Mouse (Mus musculus) hindbrain, embryonic 12.5 days (tissue): ENCODE results near the gene Map3k20. TPM values are rescaled to one million over a fixed set of nuclear protein-coding genes. Genes with fewer than 3 reads are reported as not detected.

Experiments used
- ATAC-seq: fragments of 200-750 bp; cut with Nextera tagmentation; 2 replicates; pipeline ENCODE4 v1.8.0; 2017; ENCODE audit warnings: moderate TSS enrichment; ENCODE audit not compliant: low FRiP score
- H3K27ac ChIP-seq: fragments of 300-500 bp; sonication (generic); 2 replicates; pipeline ENCODE4 v1.5.1; 2016; ENCODE audit warnings: mild to moderate bottlenecking
- H3K27me3 ChIP-seq: fragments of 300-500 bp; sonication (generic); 2 replicates; pipeline ENCODE4 v1.6.1; 2016; ENCODE audit warnings: mild to moderate bottlenecking
- H3K36me3 ChIP-seq: fragments of 300-500 bp; sonication (generic); 2 replicates; pipeline ENCODE4 v1.6.1; 2016; ENCODE audit warnings: mild to moderate bottlenecking
- H3K4me1 ChIP-seq: fragments of 300-500 bp; sonication (generic); 2 replicates; pipeline ENCODE4 v1.6.1; 2016
- H3K4me2 ChIP-seq: fragments of 300-500 bp; sonication (generic); replicated peaks from 2 replicates; pipeline ENCODE4 v1.6.1; 2016; ENCODE audit warnings: mild to moderate bottlenecking
- H3K4me3 ChIP-seq: fragments of 300-500 bp; sonication (generic); 2 replicates; pipeline ENCODE4 v1.5.1; 2016; ENCODE audit warnings: mild to moderate bottlenecking
- H3K9ac ChIP-seq: fragments of 300-500 bp; sonication (generic); 2 replicates; pipeline ENCODE4 v1.6.1; 2016; ENCODE audit warnings: mild to moderate bottlenecking, moderate library complexity
- H3K9me3 ChIP-seq: fragments of 300-500 bp; sonication (generic); replicated peaks from 2 replicates; pipeline ENCODE4 v1.6.1; 2016; ENCODE audit warnings: mild to moderate bottlenecking
- WGBS: fragments of 180-500 bp; shearing (Covaris S2); methylation state at CpG from one replicate; pipeline ENCODE4 v1.1.7; 2016; 5-methylcytosine and 5-hydroxymethylcytosine counted together
- polyA plus RNA-seq: library from polyadenylated mRNA; unstranded; fragments of >200 nt; fragmentation: Nextera tagmentation; extraction: Ambion mirVana; gene quantifications from 2 replicates; pipeline ENCODE4 v1.2.1, GENCODE M21; 2016

Gene Map3k20
- polyA plus RNA-seq, 1 experiment from 2014 or later: 11.0 TPM

DNA sequence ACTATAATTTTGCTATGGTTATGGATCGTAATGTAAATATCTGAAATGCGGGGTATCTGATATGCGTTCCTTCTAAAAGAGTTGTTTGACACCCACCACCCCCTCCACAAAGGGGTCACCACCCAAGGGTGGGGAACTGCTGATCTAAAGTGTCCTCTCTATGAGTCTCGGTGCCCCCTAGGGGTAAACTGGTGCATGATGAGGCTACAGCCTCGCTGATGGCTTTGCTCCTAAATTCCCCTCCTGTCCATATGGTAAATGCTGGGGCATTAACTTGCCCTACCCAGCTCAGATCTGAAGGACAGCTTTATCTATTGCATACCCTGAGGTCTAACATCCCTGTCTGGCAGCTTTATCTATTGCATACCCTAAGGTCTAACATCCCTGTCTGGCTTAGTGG, 130.0 kb downstream of the Map3k20 start:
- Histone ChIP-seq H3K4me2 (no peak overlapping the region), H3K4me3 (no peak overlapping the region), H3K36me3 (no peaks in the 10 kb centered on the region), H3K4me1 (no peaks in the 10 kb centered on the region; the same call in 1 of the 2 replicates), H3K27ac (no peak overlapping the region), H3K27me3 (no peaks in the 10 kb centered on the region), H3K9ac (no peak overlapping the region), H3K9me3 (no peaks in the 10 kb centered on the region)
- 89% methylated on average over 5 of the region's 5 CpGs for WGBS
- no peak for ATAC-seq

DNA sequence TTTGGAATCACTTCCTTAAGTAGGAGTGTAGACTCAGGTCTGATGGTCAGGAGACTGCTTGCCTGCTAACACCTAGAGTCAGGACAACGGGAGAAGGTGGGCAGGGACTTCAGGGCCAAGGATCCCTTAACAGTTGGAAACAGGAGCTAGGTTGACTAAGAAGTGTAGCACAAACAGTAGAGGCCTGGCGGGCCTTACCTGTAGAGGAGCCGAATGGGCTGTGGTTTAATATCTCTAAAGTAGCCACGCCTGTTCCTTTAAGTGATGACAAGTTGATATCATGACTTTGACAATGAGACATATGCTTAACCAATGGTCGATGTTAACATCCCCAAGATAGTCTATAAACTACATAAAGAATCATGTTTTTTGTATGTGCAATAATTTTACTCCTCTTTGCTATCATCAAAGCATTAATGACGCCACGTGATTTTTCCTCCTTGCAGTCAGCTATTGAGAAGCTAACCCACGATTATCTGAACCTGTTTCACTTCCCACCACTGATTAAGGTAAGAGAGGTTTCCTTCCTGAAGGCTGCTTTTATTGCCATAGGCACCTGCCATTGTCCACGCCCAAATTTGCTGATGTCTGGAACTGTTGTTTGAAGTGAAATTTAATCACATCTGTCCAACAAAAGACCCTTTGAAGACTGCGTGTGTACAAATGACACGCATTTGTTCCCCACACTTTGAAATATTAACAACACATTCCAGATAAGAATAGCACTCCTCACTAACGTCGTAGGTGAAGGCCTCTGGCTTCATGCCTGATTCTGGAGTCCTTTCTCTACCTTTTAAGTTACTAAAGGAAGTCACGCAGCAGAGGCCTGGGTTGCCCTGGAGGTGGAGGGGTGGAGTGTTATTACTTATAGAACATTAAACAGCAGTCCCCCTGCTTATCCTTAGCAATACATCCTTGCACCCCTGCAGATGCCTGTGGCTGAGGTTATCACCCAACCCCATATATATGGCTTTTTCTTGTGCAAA, 131.0 kb downstream of the Map3k20 start:
- Histone ChIP-seq H3K27ac (no peak overlapping the region), H3K27me3 (no peaks in the 10 kb centered on the region), H3K9ac (no peak overlapping the region), H3K4me2 (no peak overlapping the region), H3K4me3 (no peak overlapping the region), H3K4me1 (no peaks in the 10 kb centered on the region; the same call in 1 of the 2 replicates), H3K9me3 (no peaks in the 10 kb centered on the region), H3K36me3 (no peaks in the 10 kb centered on the region)
- 80% methylated on average over 14 of the region's 14 CpGs for WGBS
- ATAC-seq: no peak

DNA sequence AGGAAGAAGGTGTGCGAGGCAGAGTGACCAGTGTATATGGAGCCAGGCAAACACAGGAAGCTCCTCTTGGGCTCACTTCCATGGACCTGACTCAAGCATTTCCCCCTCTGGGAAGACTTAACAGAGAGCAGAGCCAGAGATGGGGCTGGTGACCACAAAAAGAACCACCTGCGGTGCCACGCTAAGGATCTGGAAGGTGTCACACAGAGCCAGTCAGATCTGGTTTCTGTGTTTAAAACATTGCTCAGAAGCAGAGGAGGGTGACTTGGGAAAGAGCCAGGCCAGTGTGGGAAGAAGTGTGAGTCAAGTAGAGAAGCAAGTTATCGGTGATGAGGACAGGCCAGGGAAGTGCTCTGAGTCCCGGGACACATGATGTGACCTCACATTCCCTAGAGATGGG, 135.1 kb downstream of the Map3k20 start:
- no peak overlapping the region for H3K9ac ChIP-seq
- H3K27me3 ChIP-seq: no peaks in the 10 kb centered on the region
- H3K9me3 ChIP-seq: no peaks in the 10 kb centered on the region
- WGBS: 88% methylated on average over 5 of the region's 5 CpGs
- H3K27ac ChIP-seq: no peak overlapping the region
- ATAC-seq: no peak
- H3K4me3 ChIP-seq: no peak overlapping the region
- H3K36me3 ChIP-seq: no peaks in the 10 kb centered on the region
- H3K4me2 ChIP-seq: no peak overlapping the region
- peaks cover 10% of the 10 kb centered on the region for H3K4me1 ChIP-seq

DNA sequence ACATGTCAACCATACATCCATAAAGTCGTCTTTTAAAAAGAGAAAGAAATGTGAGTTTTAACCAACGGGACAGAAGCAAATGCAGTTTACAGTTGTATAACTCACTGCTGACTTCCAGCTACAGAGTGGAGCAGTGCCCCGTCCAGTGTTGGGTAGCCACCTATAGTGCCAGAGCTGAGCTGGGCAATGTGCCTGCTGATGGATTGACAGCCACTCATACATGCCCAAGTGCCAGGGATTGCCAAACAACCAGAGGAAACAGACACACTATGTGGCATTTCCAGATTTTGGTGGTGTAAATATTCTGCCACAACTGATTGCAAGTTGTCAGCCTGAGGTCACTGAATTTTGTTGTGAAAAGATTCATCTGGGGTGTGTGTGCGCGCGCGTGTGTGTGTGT, 139.2 kb downstream of the Map3k20 start:
- Histone ChIP-seq H3K4me2 (no peak overlapping the region), H3K27ac (no peak overlapping the region), H3K4me1 (peaks cover 22% of the 10 kb centered on the region), H3K4me3 (no peak overlapping the region), H3K36me3 (no peaks in the 10 kb centered on the region), H3K27me3 (no peaks in the 10 kb centered on the region), H3K9ac (no peak overlapping the region), H3K9me3 (no peaks in the 10 kb centered on the region)
- 91% methylated on average over 7 of the region's 7 CpGs for WGBS
- ATAC-seq: no peak

DNA sequence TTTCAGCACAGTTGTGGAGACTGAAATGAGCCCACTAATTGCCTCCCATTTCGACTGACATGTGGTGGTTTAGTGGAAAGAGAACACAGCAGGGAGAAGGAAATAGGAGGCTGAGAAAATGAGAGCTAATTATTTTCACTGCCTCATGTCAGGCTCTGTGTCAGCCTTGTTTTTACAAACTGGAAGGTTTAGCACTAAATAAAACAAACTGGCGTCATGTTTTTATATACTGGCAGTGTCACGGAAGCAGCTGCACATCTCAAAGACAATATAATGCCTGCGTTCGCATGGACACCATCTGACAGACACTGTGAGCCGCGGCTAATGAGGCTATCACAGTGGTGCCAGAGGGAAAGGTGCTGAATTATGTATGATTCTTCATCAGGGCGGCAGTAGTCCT, 141.3 kb downstream of the Map3k20 start:
- Histone ChIP-seq H3K9ac (no peak overlapping the region), H3K27me3 (no peaks in the 10 kb centered on the region), H3K4me2 (peak overlapping the region; percentile 32), H3K27ac (peak overlapping the region; percentile 70), H3K4me1 (peaks cover 22% of the 10 kb centered on the region), H3K36me3 (no peaks in the 10 kb centered on the region), H3K9me3 (no peaks in the 10 kb centered on the region), H3K4me3 (no peak overlapping the region)
- WGBS: 4% methylated on average over 8 of the region's 8 CpGs
- ATAC-seq: peak; percentile 96

DNA sequence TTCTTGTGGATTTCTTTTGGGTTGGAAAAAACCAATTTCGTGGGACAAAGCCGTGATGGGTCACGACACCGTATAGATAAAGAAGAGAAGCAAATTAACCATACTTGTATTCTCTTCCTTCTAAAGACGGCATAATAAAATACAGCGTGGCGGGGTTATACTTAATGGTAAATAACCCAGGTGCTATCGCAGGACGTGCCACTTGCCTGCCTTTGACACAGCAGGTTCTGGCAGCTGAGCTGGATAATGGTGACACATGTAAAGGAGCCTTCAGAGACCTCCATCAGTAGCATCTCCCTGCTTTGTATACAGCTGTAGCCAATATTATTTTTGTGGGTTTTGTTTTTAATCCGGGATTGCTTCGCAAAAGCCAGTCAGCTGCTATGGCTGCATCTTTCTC, 141.9 kb downstream of the Map3k20 start:
- H3K27ac ChIP-seq: peak overlapping the region; percentile 70
- peak overlapping the region; percentile 32 for H3K4me2 ChIP-seq
- H3K4me3 ChIP-seq: no peak overlapping the region

DNA sequence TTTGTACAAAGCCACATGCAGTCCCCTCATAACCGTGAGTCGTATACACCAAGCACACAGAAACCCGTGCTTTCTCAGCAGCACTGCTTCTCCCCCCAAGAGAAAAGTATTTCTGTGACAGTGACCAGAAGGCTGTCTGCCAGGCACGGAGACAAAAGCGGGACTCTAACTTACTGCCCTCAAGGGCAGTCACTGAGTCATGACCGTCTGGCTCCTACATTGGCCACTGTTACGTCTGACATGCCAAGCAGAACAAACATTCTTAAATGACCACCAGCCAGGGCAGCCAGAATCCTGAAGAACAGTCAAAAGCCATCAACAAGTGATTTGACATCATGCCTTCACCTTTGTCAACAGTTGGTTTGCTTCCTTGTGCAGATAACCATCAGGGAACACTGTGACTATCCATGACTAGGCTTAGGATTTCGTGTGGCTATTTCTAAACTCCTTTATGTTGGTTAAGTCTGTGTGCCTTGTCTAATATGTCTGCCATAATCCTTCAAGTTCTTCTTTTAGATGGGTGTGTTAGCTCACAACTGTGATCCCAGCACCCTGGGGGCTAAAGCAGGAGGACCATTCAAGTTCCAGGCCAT, 153.6 kb downstream of the Map3k20 start:
- no peak overlapping the region for H3K27ac ChIP-seq
- ATAC-seq: no peak
- no peak overlapping the region for H3K9ac ChIP-seq
- WGBS: 75% methylated on average over 8 of the region's 8 CpGs
- no peak overlapping the region for H3K4me2 ChIP-seq
- no peaks in the 10 kb centered on the region for H3K9me3 ChIP-seq
- no peaks in the 10 kb centered on the region for H3K36me3 ChIP-seq
- H3K4me3 ChIP-seq: no peak overlapping the region
- no peaks in the 10 kb centered on the region for H3K27me3 ChIP-seq
- no peaks in the 10 kb centered on the region for H3K4me1 ChIP-seq

More for the DNA sequence above, 141.9 kb downstream of the Map3k20 start:
- peak; percentile 81 for ATAC-seq
- H3K27me3 ChIP-seq: no peaks in the 10 kb centered on the region
- H3K4me1 ChIP-seq: peaks cover 22% of the 10 kb centered on the region
- WGBS: 50% methylated on average over 11 of the region's 11 CpGs
- no peaks in the 10 kb centered on the region for H3K36me3 ChIP-seq
- no peaks in the 10 kb centered on the region for H3K9me3 ChIP-seq
- H3K9ac ChIP-seq: no peak overlapping the region

DNA sequence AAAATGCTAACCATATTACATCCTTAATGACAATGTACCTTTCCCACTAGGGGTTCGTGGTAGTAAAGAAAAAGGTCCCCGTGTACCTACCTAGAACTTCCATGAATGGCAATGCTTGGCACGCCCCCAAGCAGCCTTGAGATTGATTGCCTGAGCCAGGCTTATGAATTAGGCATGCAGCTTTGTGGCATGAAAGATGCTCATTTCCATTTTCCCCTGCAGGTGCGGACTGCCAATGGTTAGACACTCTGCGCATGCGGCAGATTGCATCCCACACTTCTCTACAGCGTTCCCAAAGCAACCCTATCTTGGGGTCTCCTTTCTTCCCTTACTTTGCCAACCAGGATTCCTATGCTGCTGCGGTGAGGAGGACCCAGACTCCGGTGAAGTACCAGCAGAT, 155.6 kb downstream of the Map3k20 start:
- Histone ChIP-seq H3K36me3 (no peaks in the 10 kb centered on the region), H3K4me2 (no peak overlapping the region), H3K4me1 (no peaks in the 10 kb centered on the region), H3K27me3 (no peaks in the 10 kb centered on the region), H3K4me3 (no peak overlapping the region), H3K27ac (no peak overlapping the region), H3K9ac (no peak overlapping the region), H3K9me3 (no peaks in the 10 kb centered on the region)
- WGBS: 70% methylated on average over 9 of the region's 9 CpGs
- no peak for ATAC-seq

DNA sequence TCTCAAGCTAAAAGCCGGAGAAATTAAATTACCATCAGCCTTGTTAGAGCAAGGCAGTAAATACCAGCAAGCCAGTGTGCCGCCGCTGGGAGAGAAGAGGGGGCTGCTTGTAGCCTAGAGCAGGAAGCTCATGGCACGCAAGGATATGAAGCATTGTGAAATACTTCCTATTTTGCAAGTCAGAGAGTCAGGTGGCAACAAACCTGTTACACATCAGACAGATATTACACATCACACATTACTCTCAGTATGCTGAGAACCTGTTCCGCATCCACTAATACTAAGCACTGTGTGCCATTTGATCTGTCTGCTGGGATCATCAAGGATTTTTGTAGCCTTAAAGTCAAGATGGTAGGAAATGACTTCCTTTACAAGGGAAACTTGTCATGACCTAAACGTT, 157.4 kb downstream of the Map3k20 start:
- peaks cover 6% of the 10 kb centered on the region; the same call in 1 of the 2 replicates for H3K4me1 ChIP-seq
- H3K9ac ChIP-seq: no peak overlapping the region
- WGBS: 89% methylated on average over 6 of the region's 6 CpGs
- no peaks in the 10 kb centered on the region for H3K36me3 ChIP-seq
- H3K27me3 ChIP-seq: no peaks in the 10 kb centered on the region
- H3K9me3 ChIP-seq: no peaks in the 10 kb centered on the region
- ATAC-seq: no peak
- H3K27ac ChIP-seq: no peak overlapping the region
- no peak overlapping the region for H3K4me2 ChIP-seq
- H3K4me3 ChIP-seq: no peak overlapping the region

DNA sequence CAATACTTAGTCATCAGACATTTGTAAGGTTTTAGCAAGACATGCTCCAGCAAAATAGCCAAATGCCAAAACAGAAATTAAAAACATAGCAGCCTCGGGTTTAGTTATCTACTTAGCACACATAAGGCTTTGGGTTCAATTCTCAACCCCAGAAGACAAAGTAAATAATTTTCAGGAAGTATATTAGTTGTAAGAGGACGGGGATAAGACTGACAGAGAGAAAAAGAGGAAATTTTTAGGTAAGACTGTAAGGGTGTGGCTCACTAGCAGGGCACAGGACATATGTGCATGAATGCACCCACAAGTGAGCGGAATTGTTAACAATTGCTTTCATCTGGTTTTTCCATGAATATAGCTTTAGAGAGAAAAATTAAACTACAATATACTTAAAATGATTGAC, 158.5 kb downstream of the Map3k20 start:
- Histone ChIP-seq H3K4me1 (peaks cover 6% of the 10 kb centered on the region; the same call in 1 of the 2 replicates), H3K36me3 (no peaks in the 10 kb centered on the region), H3K27me3 (no peaks in the 10 kb centered on the region), H3K9ac (no peak overlapping the region), H3K4me3 (no peak overlapping the region), H3K4me2 (no peak overlapping the region), H3K27ac (no peak overlapping the region), H3K9me3 (no peaks in the 10 kb centered on the region)
- no peak for ATAC-seq
- 81% methylated on average over 3 of the region's 3 CpGs for WGBS

DNA sequence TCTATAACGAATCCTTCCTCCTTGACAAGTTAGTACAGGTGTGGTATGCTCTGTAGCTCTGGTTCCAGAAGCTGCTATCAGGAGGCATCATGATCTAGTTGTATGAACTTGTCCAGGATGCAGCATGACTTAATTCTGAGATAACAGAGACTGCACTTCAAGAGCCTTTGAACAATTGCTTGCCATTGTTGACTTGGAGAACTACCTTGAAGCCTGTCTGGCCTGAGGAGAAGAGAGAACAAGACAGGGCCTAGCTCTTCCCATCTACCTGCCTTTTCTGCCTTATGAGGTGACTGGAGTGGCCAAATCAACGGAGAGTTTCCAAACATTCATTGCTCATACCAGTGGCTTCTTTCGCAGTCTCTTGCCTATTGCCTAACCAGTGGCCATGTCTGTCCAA, 160.7 kb downstream of the Map3k20 start:
- Histone ChIP-seq H3K9ac (no peak overlapping the region), H3K27me3 (no peaks in the 10 kb centered on the region), H3K4me3 (no peak overlapping the region), H3K9me3 (no peaks in the 10 kb centered on the region), H3K4me2 (no peak overlapping the region), H3K4me1 (peaks cover 6% of the 10 kb centered on the region; the same call in 1 of the 2 replicates), H3K36me3 (no peaks in the 10 kb centered on the region), H3K27ac (no peak overlapping the region)
- ATAC-seq: no peak
- WGBS: 95% methylated on average over 3 of the region's 3 CpGs

DNA sequence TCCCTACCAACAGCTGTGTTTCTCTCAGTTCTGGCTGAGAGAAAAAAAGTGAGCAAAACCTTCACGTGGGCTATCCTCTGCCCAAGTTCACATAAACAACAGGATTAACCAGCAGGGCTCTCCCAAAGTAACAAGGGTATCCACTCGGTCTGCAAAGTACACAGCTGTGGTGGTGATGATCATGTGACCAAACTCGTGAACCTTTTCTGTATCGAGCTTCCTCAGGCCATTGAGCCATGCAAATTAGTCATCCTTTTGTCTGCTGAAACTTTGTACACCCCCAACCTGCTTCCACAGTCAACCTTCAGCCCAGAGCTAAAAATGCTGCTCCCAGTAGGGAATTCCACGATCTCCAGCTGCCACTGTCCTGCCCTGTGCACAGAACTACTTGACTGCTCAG, 161.2 kb downstream of the Map3k20 start:
- Histone ChIP-seq H3K9me3 (no peaks in the 10 kb centered on the region), H3K4me3 (no peak overlapping the region), H3K9ac (no peak overlapping the region), H3K27me3 (no peaks in the 10 kb centered on the region), H3K36me3 (no peaks in the 10 kb centered on the region), H3K4me2 (no peak overlapping the region), H3K27ac (no peak overlapping the region), H3K4me1 (peaks cover 6% of the 10 kb centered on the region; the same call in 1 of the 2 replicates)
- ATAC-seq: no peak
- WGBS: 38% methylated on average over 5 of the region's 5 CpGs
